Mouse (Mus musculus) embryonic facial prominence, embryonic 12.5 days (tissue): ENCODE data around the gene Ptpn1. TPM values are rescaled to one million over a fixed set of nuclear protein-coding genes. Genes with fewer than 3 reads are reported as not detected.

ENCODE experiments used
- ATAC-seq: fragments of 200-750 bp; cut with Nextera tagmentation; 2 replicates; pipeline ENCODE4 v1.8.0; 2017; ENCODE audit not compliant: insufficient number of reproducible peaks, insufficient read depth, low FRiP score, low TSS enrichment
- H3K27ac ChIP-seq: fragments of 300-500 bp; sonication (generic); 2 replicates; pipeline ENCODE4 v1.5.1; 2016; ENCODE audit warnings: mild to moderate bottlenecking
- H3K27me3 ChIP-seq: fragments of 300-500 bp; sonication (generic); 2 replicates; pipeline ENCODE4 v1.6.1; 2016; ENCODE audit warnings: mild to moderate bottlenecking, moderate library complexity
- H3K36me3 ChIP-seq: fragments of 300-500 bp; sonication (generic); 2 replicates; pipeline ENCODE4 v1.6.1; 2016; ENCODE audit warnings: mild to moderate bottlenecking
- H3K4me1 ChIP-seq: fragments of 300-500 bp; sonication (generic); 2 replicates; pipeline ENCODE4 v1.6.1; 2016
- H3K4me2 ChIP-seq: fragments of 300-500 bp; sonication (generic); replicated peaks from 2 replicates; pipeline ENCODE4 v1.6.1; 2016; ENCODE audit warnings: mild to moderate bottlenecking, moderate library complexity
- H3K4me3 ChIP-seq: fragments of 300-500 bp; sonication (generic); 2 replicates; pipeline ENCODE4 v1.5.1; 2016; ENCODE audit warnings: mild to moderate bottlenecking
- H3K9ac ChIP-seq: fragments of 300-500 bp; sonication (generic); 2 replicates; pipeline ENCODE4 v1.6.1; 2016; ENCODE audit warnings: mild to moderate bottlenecking, moderate library complexity
- H3K9me3 ChIP-seq: fragments of 300-500 bp; sonication (generic); 2 replicates; pipeline ENCODE4 v1.6.1; 2016; ENCODE audit warnings: mild to moderate bottlenecking, moderate library complexity
- WGBS: fragments of 180-500 bp; shearing (Covaris S2); methylation state at CpG from one replicate; pipeline ENCODE4 v1.1.7; 2016; 5-methylcytosine and 5-hydroxymethylcytosine counted together
- polyA plus RNA-seq: library from polyadenylated mRNA; unstranded; fragments of >200 nt; fragmentation: Nextera tagmentation; extraction: Ambion mirVana; gene quantifications from 2 replicates; pipeline ENCODE4 v1.2.1, GENCODE M21; 2016

Ptpn1 gene
- polyA plus RNA-seq, 1 experiment from 2014 or later: 60.8 TPM

GRCm38 (mm10) chr2:167924803-167925604 is 6.9 kb upstream of the Ptpn1 start:
- H3K9me3 ChIP-seq: no peaks in the 10 kb centered on the region
- peak overlapping the region; percentile 61 for H3K4me2 ChIP-seq
- H3K36me3 ChIP-seq: no peaks in the 10 kb centered on the region
- WGBS: 5% methylated on average over 29 of the region's 29 CpGs
- H3K4me1 ChIP-seq: no peaks in the 10 kb centered on the region
- H3K9ac ChIP-seq: peak overlapping the region; percentile 10
- ATAC-seq: peak; percentile 49; the same call in 1 of the 2 replicates
- H3K27me3 ChIP-seq: no peaks in the 10 kb centered on the region
- peak overlapping the region; percentile 73 for H3K27ac ChIP-seq
- H3K4me3 ChIP-seq: peak overlapping the region; percentile 36

- Histone ChIP-seq H3K4me1 (0 out of 2 replicates have a peak, but pooled peaks cover under 1% of the 10 kb centered on the region), H3K9ac (no peak overlapping the region), H3K4me3 (no peak overlapping the region), H3K36me3 (no peaks in the 10 kb centered on the region), H3K27me3 (no peaks in the 10 kb centered on the region), H3K4me2 (no peak overlapping the region), H3K9me3 (no peaks in the 10 kb centered on the region), H3K27ac (no peak overlapping the region)
- no peak for ATAC-seq
- WGBS: 84% methylated on average over 11 of the region's 11 CpGs
Observed at GRCm38 (mm10) chr2:167925841-167926800, 5.7 kb upstream of the Ptpn1 start.

GRCm38 (mm10) chr2:167928002-167928526 is 3.8 kb upstream of the Ptpn1 start:
- ATAC-seq: no peak
- Histone ChIP-seq H3K4me1 (peaks cover 10% of the 10 kb centered on the region), H3K36me3 (no peaks in the 10 kb centered on the region), H3K9me3 (no peaks in the 10 kb centered on the region), H3K27me3 (no peaks in the 10 kb centered on the region), H3K4me2 (no peak overlapping the region), H3K27ac (no peak overlapping the region), H3K4me3 (no peak overlapping the region), H3K9ac (no peak overlapping the region)
- WGBS: 59% methylated on average over 4 of the region's 4 CpGs

- Histone ChIP-seq H3K9me3 (no peaks in the 10 kb centered on the region), H3K4me3 (no peak overlapping the region), H3K27ac (no peak overlapping the region), H3K36me3 (no peaks in the 10 kb centered on the region), H3K9ac (no peak overlapping the region), H3K4me2 (no peak overlapping the region), H3K27me3 (no peaks in the 10 kb centered on the region), H3K4me1 (peaks cover 19% of the 10 kb centered on the region)
- 83% methylated on average over 3 of the region's 3 CpGs for WGBS
- no peak for ATAC-seq
Observed at GRCm38 (mm10) chr2:167928972-167929371, 2.9 kb upstream of the Ptpn1 start.

- Histone ChIP-seq H3K4me3 (no peak overlapping the region), H3K27me3 (no peaks in the 10 kb centered on the region), H3K27ac (0 out of 2 replicates have a peak overlapping the region, but pooled peaks have one; percentile 67), H3K36me3 (0 out of 2 replicates have a peak, but pooled peaks cover 2% of the 10 kb centered on the region), H3K4me2 (peak overlapping the region; percentile 51; the same call in 1 of the 2 replicates), H3K9me3 (no peaks in the 10 kb centered on the region), H3K4me1 (peaks cover 22% of the 10 kb centered on the region), H3K9ac (peak overlapping the region; percentile 57; the same call in 1 of the 2 replicates)
- WGBS: 89% methylated on average over 3 of the region's 3 CpGs
- ATAC-seq: no peak
Observed at GRCm38 (mm10) chr2:167930975-167931374, 882 bp upstream of the Ptpn1 start.

- H3K4me1 ChIP-seq: peaks cover 22% of the 10 kb centered on the region
- H3K9me3 ChIP-seq: no peaks in the 10 kb centered on the region
- WGBS: 2% methylated on average over 18 of the region's 18 CpGs
- H3K36me3 ChIP-seq: 0 out of 2 replicates have a peak, but pooled peaks cover 2% of the 10 kb centered on the region
- peak overlapping the region; percentile 91 for H3K4me2 ChIP-seq
- no peaks in the 10 kb centered on the region for H3K27me3 ChIP-seq
- no peak overlapping the region for H3K27ac ChIP-seq
- peak overlapping the region; percentile 92 for H3K9ac ChIP-seq
- ATAC-seq: peak; percentile 54; the same call in 1 of the 2 replicates
- peak overlapping the region; percentile 86 for H3K4me3 ChIP-seq
Observed at GRCm38 (mm10) chr2:167932727-167933231, 922 bp downstream of the Ptpn1 start.

- Histone ChIP-seq H3K27me3 (no peaks in the 10 kb centered on the region), H3K27ac (no peak overlapping the region), H3K36me3 (0 out of 2 replicates have a peak, but pooled peaks cover 2% of the 10 kb centered on the region), H3K4me1 (peaks cover 22% of the 10 kb centered on the region), H3K4me3 (peak overlapping the region; percentile 86), H3K9me3 (no peaks in the 10 kb centered on the region), H3K9ac (peak overlapping the region; percentile 92), H3K4me2 (peak overlapping the region; percentile 91)
- 35% methylated on average over 7 of the region's 7 CpGs for WGBS
- no peak for ATAC-seq
Observed at GRCm38 (mm10) chr2:167933397-167933796, 1.5 kb downstream of the Ptpn1 start.

- no peak overlapping the region for H3K9ac ChIP-seq
- peaks cover 34% of the 10 kb centered on the region for H3K4me1 ChIP-seq
- WGBS: 84% methylated on average over 3 of the region's 3 CpGs
- H3K9me3 ChIP-seq: no peaks in the 10 kb centered on the region
- H3K27me3 ChIP-seq: no peaks in the 10 kb centered on the region
- H3K4me3 ChIP-seq: no peak overlapping the region
- no peak overlapping the region for H3K27ac ChIP-seq
- H3K4me2 ChIP-seq: no peak overlapping the region
- no peak for ATAC-seq
- 0 out of 2 replicates have a peak, but pooled peaks cover 2% of the 10 kb centered on the region for H3K36me3 ChIP-seq
Observed at GRCm38 (mm10) chr2:167935956-167936355, 4.1 kb downstream of the Ptpn1 start.

GRCm38 (mm10) chr2:167938786-167939185 is 6.9 kb downstream of the Ptpn1 start:
- H3K36me3 ChIP-seq: 0 out of 2 replicates have a peak, but pooled peaks cover 2% of the 10 kb centered on the region
- H3K4me2 ChIP-seq: no peak overlapping the region
- no peak overlapping the region for H3K9ac ChIP-seq
- no peaks in the 10 kb centered on the region for H3K27me3 ChIP-seq
- H3K27ac ChIP-seq: no peak overlapping the region
- ATAC-seq: no peak
- peaks cover 42% of the 10 kb centered on the region for H3K4me1 ChIP-seq
- no peaks in the 10 kb centered on the region for H3K9me3 ChIP-seq
- no peak overlapping the region for H3K4me3 ChIP-seq
- 77% methylated on average over 3 of the region's 3 CpGs for WGBS

- peaks cover 38% of the 10 kb centered on the region for H3K4me1 ChIP-seq
- WGBS: 41% methylated on average over 4 of the region's 4 CpGs
- H3K27me3 ChIP-seq: no peaks in the 10 kb centered on the region
- no peak overlapping the region for H3K4me3 ChIP-seq
- 0 out of 2 replicates have a peak, but pooled peaks cover 2% of the 10 kb centered on the region for H3K36me3 ChIP-seq
- H3K27ac ChIP-seq: no peak overlapping the region
- ATAC-seq: no peak
- H3K9ac ChIP-seq: no peak overlapping the region
- no peaks in the 10 kb centered on the region for H3K9me3 ChIP-seq
- H3K4me2 ChIP-seq: no peak overlapping the region
Observed at GRCm38 (mm10) chr2:167939204-167939603, 7.3 kb downstream of the Ptpn1 start.
